Mouse (Mus musculus): ENCODE measurements at regions not wholly inside any gene's neighbourhood (a gene's known extent, or its start where the extent isn't known, plus 50 kb on each side); places are given as distances from the start of the nearest gene placed in this dataset.

GRCm38 (mm10) chr2:169272018-169272417 lies 315.5 kb downstream of the Gm11011 start:
- Histone ChIP-seq H3K4me3 (ENCODE audit: insufficient read depth, low read depth, low read length) (no peak overlapping the region), H3K27ac (replicated peaks; ENCODE audit: low read depth, low read length) (no peak overlapping the region), H3K4me1 (ENCODE audit: control insufficient read depth, insufficient read depth, insufficient read length, low read length) (no peaks in the 10 kb centered on the region; the same call in 1 of the 2 replicates)

- H3K27ac ChIP-seq (replicated peaks; ENCODE audit: low read depth, low read length), result no peak overlapping the region
- no peaks in the 10 kb centered on the region for H3K4me1 ChIP-seq (ENCODE audit: control insufficient read depth, insufficient read depth, insufficient read length, low read length)
- H3K4me3 ChIP-seq (ENCODE audit: insufficient read depth, low read depth, low read length), result no peak overlapping the region
Observed at GRCm38 (mm10) chr2:169260636-169261035, 305.2 kb upstream of the Zfp64 start.

GRCm38 (mm10) chr2:169244572-169244971 lies 289.2 kb upstream of the Zfp64 start:
- no peak overlapping the region for H3K4me3 ChIP-seq (ENCODE audit: insufficient read depth, low read depth, low read length)

GRCm38 (mm10) chr2:169243981-169244380 lies 288.6 kb upstream of the Zfp64 start:
- Histone ChIP-seq H3K4me1 (ENCODE audit: control insufficient read depth, insufficient read depth, insufficient read length, low read length) (no peaks in the 10 kb centered on the region), H3K4me3 (ENCODE audit: insufficient read depth, low read depth, low read length) (no peak overlapping the region), H3K27ac (replicated peaks; ENCODE audit: low read depth, low read length) (no peak overlapping the region)

More at GRCm38 (mm10) chr2:169244572-169244971, 289.2 kb upstream of the Zfp64 start:
- Histone ChIP-seq H3K4me1 (ENCODE audit: control insufficient read depth, insufficient read depth, insufficient read length, low read length) (no peaks in the 10 kb centered on the region), H3K27ac (replicated peaks; ENCODE audit: low read depth, low read length) (no peak overlapping the region)

DNA sequence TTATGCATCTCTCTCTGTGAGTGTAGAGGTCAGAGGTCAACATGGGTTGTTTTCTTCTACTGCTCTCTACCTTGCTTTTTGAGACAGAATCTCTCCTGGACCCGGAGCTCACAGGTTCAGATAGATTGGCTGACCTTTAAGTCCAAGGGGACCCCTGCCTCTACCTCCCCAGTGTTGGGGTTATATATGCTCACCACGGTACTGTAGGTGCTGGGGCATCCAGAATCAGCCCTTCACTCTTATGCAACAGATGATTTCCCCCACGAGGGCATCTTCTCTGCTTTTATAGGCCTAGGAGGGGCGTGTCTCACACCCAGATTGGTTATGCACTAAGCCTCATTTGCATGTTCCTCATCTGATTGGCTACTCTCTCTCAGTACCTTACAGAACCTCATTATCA lies 282.5 kb upstream of the Zfp64 start:
- H3K4me1 ChIP-seq (ENCODE audit: control insufficient read depth, insufficient read depth, insufficient read length, low read length), result no peaks in the 10 kb centered on the region
- no peak overlapping the region for H3K27ac ChIP-seq (replicated peaks; ENCODE audit: low read depth, low read length)
- no peak overlapping the region for H3K4me3 ChIP-seq (ENCODE audit: insufficient read depth, low read depth, low read length)

DNA sequence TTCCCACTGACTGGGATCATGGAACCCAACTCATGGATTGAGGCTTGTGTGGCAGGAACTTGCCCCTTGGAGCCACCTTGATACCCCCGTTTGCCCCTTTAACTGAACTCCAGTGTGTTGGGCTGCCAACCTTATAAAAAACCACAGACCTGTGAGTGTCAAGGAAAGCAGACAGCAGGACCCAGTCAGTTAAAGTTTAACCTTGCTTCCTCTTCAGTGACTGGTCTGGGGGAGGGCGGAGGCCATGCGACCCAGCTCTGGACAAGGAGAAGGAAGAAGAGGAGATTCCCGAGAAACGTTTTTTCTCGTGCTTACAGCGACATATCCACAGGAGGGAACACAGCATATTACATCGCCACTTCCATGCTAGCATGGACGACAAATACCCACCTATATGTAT lies 281.9 kb upstream of the Zfp64 start:
- Histone ChIP-seq H3K27ac (replicated peaks; ENCODE audit: low read depth, low read length) (no peak overlapping the region), H3K4me1 (ENCODE audit: control insufficient read depth, insufficient read depth, insufficient read length, low read length) (no peaks in the 10 kb centered on the region), H3K4me3 (ENCODE audit: insufficient read depth, low read depth, low read length) (no peak overlapping the region)

GRCm38 (mm10) chr2:169234368-169235070 lies 279.1 kb upstream of the Zfp64 start:
- H3K4me3 ChIP-seq (ENCODE audit: insufficient read depth, low read depth, low read length), result no peak overlapping the region
- H3K4me1 ChIP-seq (ENCODE audit: control insufficient read depth, insufficient read depth, insufficient read length, low read length), result no peaks in the 10 kb centered on the region
- H3K27ac ChIP-seq (replicated peaks; ENCODE audit: low read depth, low read length), result no peak overlapping the region

DNA sequence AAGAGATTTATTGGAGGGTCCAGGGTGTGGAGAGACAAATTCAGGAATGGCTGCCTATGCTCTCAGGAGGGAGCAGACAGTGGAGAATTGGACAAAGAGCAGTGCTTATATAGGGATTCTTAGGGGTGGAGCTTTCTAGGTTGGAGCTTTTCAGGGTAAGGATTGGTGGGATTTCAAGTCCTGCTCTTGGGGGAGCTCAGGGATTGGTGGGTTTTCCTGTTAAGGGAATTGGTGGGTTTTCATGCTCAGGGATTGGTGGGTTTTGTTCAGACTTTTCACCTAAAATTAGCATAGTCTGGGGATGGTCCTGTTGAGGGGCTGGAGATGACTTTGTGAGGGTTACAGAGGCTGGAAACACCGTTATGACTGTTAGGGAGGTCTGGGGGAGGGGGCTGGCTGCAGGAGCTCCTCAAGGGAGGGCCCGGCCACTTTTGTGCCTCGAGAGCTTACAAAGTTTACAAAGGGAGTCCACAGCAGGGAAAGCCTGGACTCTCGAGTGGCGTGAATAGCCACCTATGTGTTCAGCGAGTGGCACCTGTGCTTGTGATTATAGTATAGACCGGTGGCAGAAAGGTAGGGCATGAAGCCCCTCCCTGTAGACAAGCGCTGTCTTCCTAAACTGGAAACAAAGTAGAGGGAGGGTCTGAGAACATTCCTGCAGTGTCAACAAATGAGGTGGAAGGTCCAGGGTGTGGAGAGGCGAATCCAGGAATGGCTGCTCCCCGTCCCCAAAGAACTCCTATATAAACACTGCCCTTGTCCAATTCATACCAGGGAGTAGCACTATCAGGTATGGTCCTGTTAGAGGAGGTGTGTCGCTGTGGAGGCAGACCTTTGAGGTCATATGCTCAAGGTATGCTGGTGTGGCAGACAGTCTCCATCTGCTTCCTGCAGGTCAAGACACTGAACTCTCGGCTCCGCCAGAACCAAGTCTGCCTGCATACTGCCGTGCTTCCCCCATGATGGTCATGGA lies 278.1 kb upstream of the Zfp64 start:
- no peaks in the 10 kb centered on the region for H3K4me1 ChIP-seq (ENCODE audit: control insufficient read depth, insufficient read depth, insufficient read length, low read length)
- H3K4me3 ChIP-seq (ENCODE audit: insufficient read depth, low read depth, low read length), result no peak overlapping the region
- H3K27ac ChIP-seq (replicated peaks; ENCODE audit: low read depth, low read length), result no peak overlapping the region

- Histone ChIP-seq H3K4me1 (ENCODE audit: control insufficient read depth, insufficient read depth, insufficient read length, low read length) (no peaks in the 10 kb centered on the region), H3K4me3 (ENCODE audit: insufficient read depth, low read depth, low read length) (no peak overlapping the region), H3K27ac (replicated peaks; ENCODE audit: low read depth, low read length) (no peak overlapping the region)
Observed at GRCm38 (mm10) chr2:169222264-169222663, 266.9 kb upstream of the Zfp64 start.

GRCm38 (mm10) chr2:169221141-169221540 lies 265.8 kb upstream of the Zfp64 start:
- H3K4me3 ChIP-seq (ENCODE audit: insufficient read depth, low read depth, low read length), result no peak overlapping the region
- no peaks in the 10 kb centered on the region for H3K4me1 ChIP-seq (ENCODE audit: control insufficient read depth, insufficient read depth, insufficient read length, low read length)
- H3K27ac ChIP-seq (replicated peaks; ENCODE audit: low read depth, low read length), result no peak overlapping the region

DNA sequence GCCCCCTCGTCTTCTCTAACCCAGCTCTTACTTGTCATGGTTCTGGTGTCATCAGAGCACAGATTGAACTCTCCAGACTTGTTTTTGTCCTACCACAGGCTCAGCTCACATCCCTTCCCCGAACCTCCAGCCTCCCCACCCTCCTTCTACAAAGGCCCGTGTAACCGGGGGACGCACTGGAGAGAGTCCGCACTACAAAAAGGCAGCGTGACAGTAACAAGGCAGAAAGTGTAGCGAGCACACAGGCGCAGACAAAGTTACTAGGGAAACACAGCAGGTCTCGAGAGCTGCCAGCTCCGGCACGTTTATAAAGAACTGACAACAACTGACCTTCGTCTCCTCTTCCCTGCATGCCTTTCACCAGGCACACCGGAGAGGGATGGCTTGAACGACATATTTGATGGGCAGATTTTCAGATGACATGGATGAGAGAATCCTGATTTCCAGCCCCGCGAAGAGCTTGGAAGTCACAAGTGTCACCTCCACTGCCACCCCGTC lies 260.2 kb upstream of the Zfp64 start:
- no peak overlapping the region for H3K4me3 ChIP-seq (ENCODE audit: insufficient read depth, low read depth, low read length)
- no peak overlapping the region for H3K27ac ChIP-seq (replicated peaks; ENCODE audit: low read depth, low read length)

DNA sequence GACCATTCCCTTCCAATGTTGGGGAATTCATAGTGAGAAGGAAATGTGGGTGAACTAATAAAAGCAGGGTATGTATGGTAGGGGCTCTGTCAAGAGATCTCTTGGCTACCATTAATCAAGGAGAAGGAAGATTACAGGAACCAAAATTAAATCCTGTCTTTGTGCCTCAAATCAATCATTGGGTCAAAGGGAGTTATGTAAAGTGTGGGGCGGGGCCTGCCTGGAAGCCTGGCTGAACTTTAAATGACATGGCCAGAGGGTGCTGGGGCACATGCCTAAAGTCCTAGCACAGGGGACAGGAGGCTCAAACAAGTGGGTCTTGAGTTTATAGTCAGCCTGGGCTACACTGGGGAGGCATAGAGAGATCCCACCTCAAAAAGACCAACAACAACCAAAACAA lies 259.0 kb upstream of the Zfp64 start:
- H3K4me3 ChIP-seq (ENCODE audit: insufficient read depth, low read depth, low read length), result no peak overlapping the region
- H3K27ac ChIP-seq (replicated peaks; ENCODE audit: low read depth, low read length), result no peak overlapping the region
- peaks cover 3% of the 10 kb centered on the region; the same call in 1 of the 2 replicates for H3K4me1 ChIP-seq (ENCODE audit: control insufficient read depth, insufficient read depth, insufficient read length, low read length)

More for the DNA sequence above, 260.2 kb upstream of the Zfp64 start:
- peaks cover 3% of the 10 kb centered on the region; the same call in 1 of the 2 replicates for H3K4me1 ChIP-seq (ENCODE audit: control insufficient read depth, insufficient read depth, insufficient read length, low read length)

- Histone ChIP-seq H3K4me3 (ENCODE audit: insufficient read depth, low read depth, low read length) (no peak overlapping the region), H3K4me1 (ENCODE audit: control insufficient read depth, insufficient read depth, insufficient read length, low read length) (peaks cover 3% of the 10 kb centered on the region; the same call in 1 of the 2 replicates), H3K27ac (replicated peaks; ENCODE audit: low read depth, low read length) (no peak overlapping the region)
Observed at GRCm38 (mm10) chr2:169213314-169213713, 257.9 kb upstream of the Zfp64 start.

DNA sequence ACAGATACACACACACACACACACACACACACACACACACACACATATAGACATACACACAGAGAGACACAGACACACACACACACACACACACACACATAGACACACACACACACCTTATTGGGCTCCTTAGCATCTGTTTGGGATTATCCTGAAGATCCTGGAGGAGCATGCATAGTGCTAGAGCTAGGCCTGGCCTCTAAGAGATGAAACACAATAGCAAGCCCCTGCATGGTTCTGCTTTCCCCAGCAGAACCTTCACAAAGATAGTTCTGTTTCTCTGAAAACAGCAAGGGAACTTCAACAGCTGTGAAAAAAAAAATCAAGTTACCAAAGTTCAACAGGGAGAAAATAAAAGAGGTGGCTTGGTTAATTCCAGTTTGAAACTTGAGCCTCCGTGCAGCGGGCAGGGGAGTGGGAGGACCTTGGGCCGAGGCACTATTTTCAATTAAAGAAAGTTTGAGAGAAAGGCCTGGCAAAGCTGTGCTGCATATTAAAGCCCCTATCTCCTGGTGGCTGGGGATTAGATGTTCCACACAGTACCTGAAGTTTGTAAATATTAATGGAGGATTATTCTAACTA lies 257.4 kb upstream of the Zfp64 start:
- Histone ChIP-seq H3K27ac (replicated peaks; ENCODE audit: low read depth, low read length) (no peak overlapping the region), H3K4me1 (ENCODE audit: control insufficient read depth, insufficient read depth, insufficient read length, low read length) (peaks cover 3% of the 10 kb centered on the region; the same call in 1 of the 2 replicates), H3K4me3 (ENCODE audit: insufficient read depth, low read depth, low read length) (no peak overlapping the region)

DNA sequence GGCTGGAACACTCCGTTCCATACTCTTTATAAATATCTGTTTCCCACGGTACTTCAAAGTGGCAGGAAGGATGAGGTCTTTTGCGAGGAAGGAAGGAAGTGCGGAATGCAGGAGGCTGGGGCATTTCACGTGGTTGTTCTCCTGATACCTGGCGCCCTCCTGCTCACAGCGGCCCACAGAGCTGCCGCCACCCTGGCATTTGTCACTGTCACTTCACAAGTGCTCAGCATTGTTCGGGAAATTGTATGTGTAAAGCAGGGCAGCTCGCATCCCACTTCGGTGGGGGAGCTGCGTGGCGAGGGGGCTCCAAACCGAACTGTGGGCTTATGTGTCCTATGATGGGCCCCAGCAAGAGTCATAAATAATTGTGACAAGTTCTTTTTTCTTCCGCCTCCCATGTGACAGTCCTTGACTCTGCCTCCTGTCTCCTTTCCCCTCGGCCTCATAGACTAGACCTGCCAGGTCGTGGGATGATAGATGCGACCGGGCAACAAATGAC lies 248.9 kb upstream of the Zfp64 start:
- Histone ChIP-seq H3K4me1 (ENCODE audit: control insufficient read depth, insufficient read depth, insufficient read length, low read length) (no peaks in the 10 kb centered on the region), H3K27ac (replicated peaks; ENCODE audit: low read depth, low read length) (no peak overlapping the region), H3K4me3 (ENCODE audit: insufficient read depth, low read depth, low read length) (no peak overlapping the region)
